Mouse (Mus musculus): ENCODE data around the gene Inppl1. TPM values are rescaled to one million over a fixed set of nuclear protein-coding genes. Genes with fewer than 3 reads are reported as not detected.

Gene Inppl1
- total RNA-seq, 2 experiments from 2014 or later, result 81.8 to 82.2 TPM

Small RNA genes within 50 kb of the gene (microRNA-seq; reads per million reads assigned to microRNA genes)
- gene Gm22655, result not detected

Other genes starting within 250 kb of the Inppl1 start
- gene Clpb, start 174.6 kb downstream of the Inppl1 start, total RNA-seq (2021), result 10 to 100 TPM; 73.1 to 94.5 TPM
- 10 to 100 TPM; 17.3 to 19.4 TPM for gene Phox2a, start 19.9 kb downstream of the Inppl1 start, total RNA-seq (2021)
- 1 to 10 TPM; 2.1 to 7.1 TPM for gene Folr2, start 19.0 kb upstream of the Inppl1 start, total RNA-seq (2021)
- 10 to 100 TPM; 27.4 to 33.2 TPM for gene Anapc15, start 25.5 kb upstream of the Inppl1 start, total RNA-seq (2021)
- gene Folr1, start 32.6 kb upstream of the Inppl1 start, total RNA-seq (2021), result 1 to 10 TPM in 1 of 2 experiments, not detected in 1; 4.9 TPM
- gene Lamtor1, start 67.7 kb upstream of the Inppl1 start, total RNA-seq (2021), result 100 to 1,000 TPM in 1 of 2 experiments, 10 to 100 TPM in 1; 99.1 to 110 TPM
- gene Tomt, start 68.1 kb upstream of the Inppl1 start, total RNA-seq (2021), result not detected
- 10 to 100 TPM; 13.8 to 14.9 TPM for gene Lrrc51, start 95.7 kb upstream of the Inppl1 start, total RNA-seq (2021)
- 100 to 1,000 TPM; 153 to 161 TPM for gene Numa1, start 95.9 kb upstream of the Inppl1 start, total RNA-seq (2021)
- 1 to 10 TPM; 7.6 to 9.6 TPM for gene Il18bp, start 180.5 kb upstream of the Inppl1 start, total RNA-seq (2021)
- gene Rnf121, start 227.2 kb upstream of the Inppl1 start, total RNA-seq (2021), result 10 to 100 TPM; 33.0 to 38.6 TPM
- gene Xndc1, start 227.3 kb upstream of the Inppl1 start, total RNA-seq (2021), result 10 to 100 TPM in 1 of 2 experiments, 1 to 10 TPM in 1; 9.7 to 12.2 TPM
- gene Xntrpc, start 227.5 kb upstream of the Inppl1 start, total RNA-seq (2021), result 1 to 10 TPM in 1 of 2 experiments, under 1 TPM in 1; 0.70 to 1.0 TPM
- gene Trpc2, start 244.9 kb upstream of the Inppl1 start, total RNA-seq (2021), result under 1 TPM in 1 of 2 experiments, not detected in 1; 0.46 TPM

Data from adrenal gland, postnatal 36 days (tissue).